Mouse (Mus musculus) lung, adult 18-20 months (tissue): ENCODE data around the gene Tcf12.

Experiments
- DNase-seq, 2 experiments: peaks; one replicate each; pipeline ENCODE4 v3.0.0; 2022; ENCODE audit warnings: mixed read lengths in 2 of 2

Tcf12 gene

DNA sequence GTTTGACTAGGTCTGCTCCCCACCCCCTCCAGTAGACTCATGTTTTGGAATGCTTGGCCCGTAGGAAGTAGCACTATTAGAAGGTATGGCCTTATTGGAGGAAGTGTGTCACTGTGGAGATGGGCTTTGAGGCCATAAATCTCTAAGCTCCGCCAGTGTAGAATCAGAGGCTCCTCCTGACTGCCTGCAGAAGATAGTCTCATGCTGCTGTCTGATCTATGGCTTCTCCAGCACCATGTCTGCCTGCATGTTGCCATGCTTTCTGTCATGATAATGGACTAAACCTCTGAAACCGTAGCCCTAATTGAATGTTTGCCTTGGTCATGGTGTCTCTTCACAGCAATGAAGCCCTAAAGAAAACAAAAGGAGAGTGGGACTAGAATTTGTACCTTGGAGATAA, 26.7 kb downstream of the Tcf12 start:
- no peak for DNase-seq

DNA sequence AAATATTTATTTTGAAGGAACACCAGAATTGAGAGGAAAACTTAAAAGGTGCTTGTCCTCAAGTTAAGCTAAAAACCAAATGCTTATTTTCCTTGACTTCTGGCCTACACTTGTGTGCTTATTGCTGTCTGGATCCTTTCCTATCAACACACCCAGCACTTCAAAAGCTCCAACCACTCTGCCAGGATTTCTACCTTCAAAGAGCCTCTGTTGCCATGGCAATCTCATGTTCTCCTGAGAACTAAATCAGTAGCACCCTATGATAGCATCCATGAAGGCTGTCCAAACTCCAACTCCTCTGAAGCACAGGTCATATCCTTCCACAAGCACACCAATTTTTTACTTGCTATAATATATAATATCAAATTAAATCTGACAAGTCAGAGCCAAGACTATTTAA, 27.5 kb downstream of the Tcf12 start:
- peak in 1 of 2 experiments; percentile 52 for DNase-seq

DNA sequence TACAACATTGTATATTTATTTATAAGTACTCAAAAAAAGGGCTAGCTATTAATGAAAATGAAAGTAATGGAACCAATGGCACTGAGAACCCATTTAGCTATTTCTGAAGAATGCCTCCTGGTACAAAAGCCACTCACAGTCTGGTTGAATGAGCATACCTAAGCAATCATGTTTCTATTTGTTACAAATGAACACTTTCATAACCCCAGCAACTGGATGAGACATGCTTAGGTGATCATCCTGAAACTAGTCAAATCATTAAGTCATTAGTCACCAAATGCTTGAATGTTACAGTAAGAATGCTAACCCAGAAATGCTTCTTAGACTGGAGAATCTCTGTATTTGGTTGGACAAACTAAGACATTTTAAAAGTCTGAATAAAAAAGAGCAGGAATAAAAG, 35.5 kb downstream of the Tcf12 start:
- DNase-seq, result no peak

DNA sequence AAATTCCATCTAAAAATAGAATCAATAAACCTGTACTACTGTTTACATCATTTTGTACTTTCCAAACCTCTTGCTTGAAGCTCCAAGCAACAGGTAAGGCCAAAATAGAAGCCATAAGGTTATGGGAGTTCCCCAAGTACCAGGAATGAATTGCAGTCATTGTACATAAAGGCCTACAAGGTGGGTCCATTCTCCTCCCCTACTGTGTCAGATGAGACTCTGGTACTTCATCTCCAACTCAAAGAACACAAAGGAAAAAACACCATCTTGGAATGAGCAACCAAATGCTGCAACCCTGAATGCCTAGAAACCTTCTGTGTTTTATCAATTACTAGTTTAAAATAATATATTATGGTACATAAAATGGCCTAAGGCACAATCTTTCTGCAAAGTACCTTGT, 45.5 kb downstream of the Tcf12 start:
- no peak for DNase-seq

DNA sequence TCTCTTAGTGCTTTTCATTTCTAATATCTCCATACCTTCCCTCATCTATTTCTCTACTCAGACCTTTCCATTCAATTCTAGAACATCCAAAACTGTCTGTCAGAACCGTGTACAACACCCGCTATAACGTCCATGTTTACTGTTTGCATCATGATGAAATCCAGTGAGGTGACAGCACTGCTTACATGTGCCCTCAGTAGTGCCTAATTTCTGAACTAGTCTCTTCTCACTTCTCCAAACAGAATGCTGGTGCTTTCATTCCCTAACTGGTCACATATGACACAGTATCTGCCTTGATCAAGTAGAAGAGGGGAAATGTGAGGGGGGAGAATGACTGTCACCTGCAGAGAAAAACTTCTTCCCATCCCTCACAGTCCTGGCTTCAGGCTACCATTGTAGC, 58.5 kb downstream of the Tcf12 start:
- DNase-seq, result no peak

DNA sequence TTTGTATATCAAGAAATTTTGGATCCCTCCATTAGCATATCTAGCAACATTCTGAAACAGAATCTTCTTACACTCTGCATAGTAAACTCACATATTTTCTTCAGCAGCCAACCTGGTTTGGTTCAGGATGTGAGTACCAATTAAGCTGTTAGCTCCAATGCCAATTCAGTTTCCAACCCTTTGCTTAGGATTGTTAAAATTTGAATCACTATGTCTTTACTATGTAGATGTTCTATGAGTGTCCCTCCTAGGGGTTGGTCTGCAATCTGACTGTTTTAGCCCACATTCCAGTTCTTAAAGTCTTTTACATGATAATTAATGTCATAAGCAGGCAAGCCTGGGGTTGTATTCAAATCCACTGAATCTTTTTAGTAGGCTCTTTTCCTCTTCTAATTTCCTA, 71.5 kb downstream of the Tcf12 start:
- no peak for DNase-seq

DNA sequence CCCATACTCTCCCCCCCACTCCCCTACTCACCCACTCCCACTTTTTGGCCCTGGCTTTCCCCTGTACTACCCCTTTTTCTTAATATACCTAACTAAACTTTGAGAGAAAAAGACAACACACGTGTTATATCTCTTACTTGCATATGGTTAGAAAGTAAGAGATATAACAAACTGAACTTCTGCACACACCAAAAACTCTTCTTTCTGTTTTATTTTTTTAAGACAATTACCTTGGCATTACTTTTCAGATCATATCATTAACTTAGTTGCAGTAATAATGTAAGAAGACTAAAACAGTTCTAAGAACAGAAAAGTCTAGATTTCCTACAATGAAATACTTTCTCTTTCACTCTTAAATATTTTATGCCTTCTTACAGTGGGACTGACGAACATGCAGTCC, 72.3 kb downstream of the Tcf12 start:
- DNase-seq, result no peak

DNA sequence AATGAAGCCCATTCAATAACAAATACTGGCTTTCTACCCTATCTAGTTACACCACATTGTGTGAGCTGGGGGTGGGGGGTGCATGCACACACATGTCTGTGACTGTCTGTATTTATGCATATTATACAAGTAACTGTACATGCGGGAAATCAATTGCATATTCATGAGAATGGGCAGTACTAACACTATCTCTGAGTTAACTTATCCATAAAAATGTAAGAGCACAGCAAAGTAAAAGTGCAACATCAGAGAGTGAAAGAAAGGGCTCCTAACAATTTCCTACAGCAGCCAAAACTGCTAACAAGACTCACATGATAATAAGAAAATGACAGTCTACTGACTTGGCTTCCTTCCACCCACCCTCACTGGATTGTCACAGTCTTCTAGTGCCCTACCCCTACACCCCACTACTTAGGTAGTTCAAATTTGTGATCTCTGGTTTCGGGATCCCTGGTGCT, 74.6 kb downstream of the Tcf12 start:
- no peak for DNase-seq

DNA sequence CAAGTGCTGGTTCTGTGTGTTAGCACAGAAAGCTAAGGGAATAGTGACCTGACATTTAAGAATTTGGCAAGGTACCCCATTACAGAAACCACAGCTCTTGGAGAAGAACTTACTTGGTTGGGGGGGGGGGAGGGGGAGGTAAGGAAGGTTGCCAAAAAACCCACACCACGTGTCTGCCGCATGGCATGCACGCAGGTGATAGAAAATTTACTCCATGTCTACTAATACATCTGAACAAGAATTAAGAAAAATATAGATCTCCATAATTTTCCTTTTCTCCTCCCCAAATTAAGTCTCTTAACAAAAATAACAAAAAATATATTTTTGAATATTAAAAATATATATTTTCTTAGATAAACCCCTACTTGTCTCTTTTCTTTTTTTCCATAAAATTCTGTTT, 75.4 kb downstream of the Tcf12 start:
- DNase-seq, result no peak

DNA sequence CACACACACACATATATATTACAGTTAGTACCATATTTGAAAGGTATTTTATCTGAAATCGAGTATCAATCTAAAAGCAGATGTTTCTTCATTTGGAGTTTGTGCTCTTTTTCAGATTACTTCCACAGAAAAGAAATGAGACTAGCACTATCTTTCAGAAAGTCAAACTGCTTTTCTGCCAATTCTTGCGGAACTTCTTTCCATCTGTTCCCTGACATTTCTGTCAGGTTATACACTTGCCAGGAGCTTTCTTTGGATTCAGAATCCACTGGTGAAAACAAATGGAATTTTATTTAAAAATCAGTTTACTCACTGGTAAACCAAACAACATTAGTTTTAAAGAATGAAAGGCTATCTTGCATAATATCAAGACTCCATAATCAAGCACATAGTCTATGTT, 78.4 kb downstream of the Tcf12 start:
- DNase-seq, result no peak

DNA sequence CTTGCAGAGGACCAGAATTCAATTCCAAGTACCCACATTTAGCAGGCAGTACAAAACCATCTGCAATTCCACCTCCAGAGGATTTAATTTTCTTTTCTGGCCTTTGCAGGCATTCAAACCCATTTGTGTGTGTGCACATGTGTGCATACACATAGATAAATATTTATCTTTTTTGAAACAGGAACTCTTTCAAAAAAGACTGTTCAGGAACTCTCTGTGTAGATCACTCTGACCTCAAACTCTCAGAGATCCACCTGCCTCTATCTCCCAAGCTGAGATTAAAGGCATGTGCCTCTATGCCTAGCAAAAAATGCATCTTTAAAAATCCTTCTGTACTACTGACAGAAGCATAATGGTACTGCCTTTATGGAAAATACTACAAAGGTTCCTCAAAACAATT, 81.4 kb downstream of the Tcf12 start:
- DNase-seq, result no peak

DNA sequence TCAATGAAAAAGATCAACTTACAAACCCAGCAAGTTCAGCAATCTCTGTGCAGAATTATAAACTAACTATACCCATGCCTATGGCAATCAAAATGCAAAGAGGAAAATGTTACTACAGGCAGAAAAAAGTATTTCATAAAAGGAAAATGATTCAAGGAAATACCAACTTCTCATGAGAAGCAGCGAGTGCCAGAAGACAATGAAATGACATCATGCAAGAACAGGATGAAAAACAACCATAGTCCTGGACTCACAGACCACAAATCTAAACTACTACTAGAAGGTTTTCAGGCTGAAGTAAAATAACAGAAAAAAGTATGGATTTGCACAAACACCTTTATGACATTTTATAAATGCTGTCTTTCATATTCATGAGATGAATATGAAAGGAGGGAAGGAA, 82.1 kb downstream of the Tcf12 start:
- DNase-seq, result no peak

DNA sequence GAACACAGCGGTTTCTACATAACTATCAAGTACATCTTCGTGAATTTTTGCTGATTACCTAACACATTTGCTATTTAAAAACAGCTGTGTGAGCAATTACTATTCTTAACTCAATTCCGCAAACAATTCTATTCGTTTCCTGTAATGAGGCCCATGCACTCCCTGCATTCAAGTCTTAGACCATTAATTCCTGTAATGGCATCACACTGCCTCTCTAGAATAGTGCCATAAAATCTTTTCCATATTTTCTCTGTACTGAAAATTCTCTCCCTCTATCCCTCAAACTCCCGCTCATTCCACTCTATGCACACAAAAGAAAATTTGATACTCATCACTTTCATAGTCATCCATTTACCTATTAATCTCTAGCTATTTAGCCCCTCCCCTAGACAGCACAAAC, 88.4 kb downstream of the Tcf12 start:
- DNase-seq, result no peak

DNA sequence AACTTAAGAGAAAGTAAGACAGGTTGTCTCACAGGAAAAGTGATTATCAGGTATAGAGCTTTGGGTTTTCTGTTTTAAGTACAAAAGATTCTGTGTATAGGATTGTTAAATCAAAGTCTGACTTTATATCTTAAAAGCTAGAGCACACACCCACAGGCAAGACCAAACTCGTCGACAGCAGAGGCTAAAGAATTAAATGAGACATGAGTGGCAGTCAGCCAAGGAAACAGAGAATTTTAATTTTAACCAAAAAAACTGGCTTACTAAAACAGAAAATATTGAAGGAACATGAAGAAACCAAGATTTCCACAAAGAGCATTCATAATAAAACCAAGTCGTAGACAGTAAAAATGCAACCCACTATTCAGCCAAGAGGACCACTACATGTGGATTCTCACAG, 90.2 kb downstream of the Tcf12 start:
- no peak for DNase-seq

DNA sequence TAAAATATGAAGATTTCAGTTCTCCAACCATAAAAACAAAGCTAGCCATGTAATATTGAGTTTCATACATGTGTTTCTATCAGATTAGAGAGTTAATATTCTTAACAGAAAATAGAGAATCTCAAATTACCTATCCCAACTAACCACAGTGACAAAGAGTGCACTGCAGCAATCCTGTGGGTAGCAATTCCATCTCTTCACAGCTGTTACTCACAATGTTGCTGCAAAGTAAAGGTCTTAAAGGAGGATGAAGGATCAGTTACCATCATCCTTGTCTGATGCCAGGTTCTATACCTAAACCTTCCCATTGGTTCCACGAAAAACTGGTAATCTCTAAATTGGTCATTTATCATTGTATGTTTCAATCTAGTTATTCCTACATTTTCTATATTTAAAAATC, 95.7 kb downstream of the Tcf12 start:
- no peak for DNase-seq

DNA sequence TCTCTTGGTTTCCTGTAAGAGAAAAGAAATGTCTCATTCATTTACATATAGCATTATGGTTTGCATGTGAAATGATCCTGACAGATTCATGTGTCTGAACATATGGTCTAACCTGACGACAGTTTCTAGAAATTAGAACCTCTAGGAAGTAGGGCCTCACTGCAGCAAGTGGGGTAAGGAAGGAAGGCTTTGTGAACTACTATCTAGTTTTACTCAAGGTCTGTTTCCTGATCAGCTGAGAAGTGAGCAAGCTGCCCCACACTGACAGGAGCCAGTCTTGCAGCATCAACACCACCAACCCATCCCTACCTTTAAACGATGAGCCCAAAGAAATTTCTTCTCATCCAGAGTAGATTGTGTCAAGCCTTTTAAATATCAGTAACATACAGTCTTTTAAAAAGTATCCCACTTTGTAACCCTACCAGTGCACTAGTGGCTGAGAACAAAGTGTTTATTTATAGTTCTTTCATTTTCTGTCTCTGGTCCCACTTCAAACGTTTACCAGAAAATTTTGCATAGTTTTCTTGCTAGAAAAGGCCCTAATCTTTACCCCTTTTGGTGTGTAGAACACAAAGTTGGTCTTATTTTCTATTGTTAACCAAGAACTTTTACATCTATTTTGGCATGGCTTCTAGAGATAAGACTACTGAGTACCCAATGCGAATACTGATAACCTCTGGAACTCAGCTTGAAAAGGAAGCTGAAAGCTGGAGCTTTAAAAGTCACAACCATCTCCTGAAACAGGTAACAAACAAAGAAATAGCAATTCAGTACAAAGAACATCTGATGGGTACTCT, 96.9 kb downstream of the Tcf12 start:
- no peak for DNase-seq

DNA sequence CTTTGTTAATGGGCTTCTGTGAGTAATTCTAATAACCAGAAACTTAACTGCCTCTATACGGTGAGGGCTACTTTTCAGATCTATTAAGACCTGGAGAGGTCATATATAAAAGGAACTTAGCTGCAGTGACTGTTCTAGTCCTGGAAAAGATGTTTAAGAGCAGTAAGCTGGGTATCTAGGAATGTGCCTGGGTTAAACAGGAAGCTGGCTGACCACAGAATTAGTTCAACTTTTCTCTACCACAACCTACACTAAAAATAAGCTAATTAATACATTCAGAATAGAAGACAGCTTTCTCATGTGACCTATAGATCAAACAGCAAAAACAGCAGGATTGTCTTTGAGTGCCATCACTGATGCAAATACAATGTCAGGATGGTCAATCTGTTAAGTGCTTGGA, 98.1 kb downstream of the Tcf12 start:
- DNase-seq, result no peak

DNA sequence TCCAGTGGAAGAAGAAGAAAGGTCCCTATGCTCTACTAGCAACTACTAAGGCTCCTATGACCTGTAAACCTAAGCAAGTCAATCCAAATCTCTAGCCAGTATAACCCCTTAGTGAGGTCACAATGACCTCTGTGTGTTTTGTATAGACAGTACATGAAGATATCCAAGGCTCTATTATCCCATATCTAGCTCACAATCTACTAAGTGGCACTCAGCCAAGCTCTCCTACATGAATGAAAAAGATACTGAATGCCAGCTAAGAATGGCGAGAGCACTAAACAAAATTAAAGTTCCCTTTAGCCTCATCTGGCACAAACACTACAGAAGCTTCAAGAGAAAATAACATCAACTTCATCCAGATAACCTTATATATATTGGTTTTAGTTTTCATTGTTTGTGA, 103.0 kb downstream of the Tcf12 start:
- DNase-seq, result no peak

DNA sequence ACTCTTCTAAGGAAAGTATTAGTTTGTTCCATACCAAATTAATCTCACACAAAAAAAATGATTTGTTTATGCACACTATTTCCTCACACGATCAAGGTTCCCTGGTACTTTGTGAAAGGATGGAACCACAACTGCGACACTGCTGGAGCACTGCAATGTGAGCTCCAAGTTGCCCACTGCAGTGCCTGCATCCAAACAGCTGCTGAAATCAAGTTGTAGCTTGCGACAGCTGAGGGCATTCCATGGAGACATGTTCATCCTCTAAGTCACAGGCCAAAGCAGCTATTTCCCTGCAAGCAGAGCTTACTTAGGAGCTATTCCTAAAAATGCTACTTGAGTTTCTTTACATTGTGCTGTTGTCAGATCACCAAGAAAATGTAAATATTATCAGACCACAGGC, 120.5 kb downstream of the Tcf12 start:
- no peak for DNase-seq

DNA sequence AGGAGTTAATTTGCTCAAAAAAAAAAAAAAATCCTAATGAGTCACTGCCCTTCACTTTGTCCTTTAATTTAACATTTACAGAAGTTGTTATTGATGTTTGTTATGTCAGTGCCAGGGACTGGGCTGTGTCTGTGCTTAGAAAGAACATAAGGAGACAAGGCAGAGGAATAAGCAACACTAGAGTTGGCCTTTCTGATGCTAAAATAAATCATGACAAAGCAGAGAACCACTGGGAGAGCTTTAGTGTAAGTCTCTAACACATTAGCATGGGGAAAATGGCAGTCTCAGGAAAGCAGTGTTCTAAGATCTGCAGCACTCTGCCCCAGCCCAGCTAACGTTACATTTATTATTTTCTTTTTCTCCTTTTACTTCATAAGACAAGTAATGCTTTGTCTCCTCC, 121.3 kb downstream of the Tcf12 start:
- no peak for DNase-seq

DNA sequence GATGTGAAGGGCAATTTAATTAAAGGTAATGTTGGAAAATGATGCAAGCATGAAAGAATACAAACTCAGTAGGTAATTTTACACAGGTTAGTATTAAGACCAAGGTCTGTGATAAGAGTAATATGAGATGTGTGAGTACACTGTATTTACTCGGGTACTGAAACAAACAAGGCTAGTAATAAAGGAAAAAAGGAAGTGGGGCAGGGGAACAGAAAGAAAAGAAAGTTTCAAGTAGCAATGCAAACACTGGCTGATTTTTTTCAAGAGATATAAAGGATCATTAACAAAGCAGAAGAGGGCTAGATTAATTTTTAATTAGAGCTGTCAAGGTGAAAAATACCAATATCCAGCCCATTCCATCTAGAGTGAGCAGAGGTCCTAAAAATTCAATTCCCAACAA, 122.0 kb downstream of the Tcf12 start:
- no peak for DNase-seq

DNA sequence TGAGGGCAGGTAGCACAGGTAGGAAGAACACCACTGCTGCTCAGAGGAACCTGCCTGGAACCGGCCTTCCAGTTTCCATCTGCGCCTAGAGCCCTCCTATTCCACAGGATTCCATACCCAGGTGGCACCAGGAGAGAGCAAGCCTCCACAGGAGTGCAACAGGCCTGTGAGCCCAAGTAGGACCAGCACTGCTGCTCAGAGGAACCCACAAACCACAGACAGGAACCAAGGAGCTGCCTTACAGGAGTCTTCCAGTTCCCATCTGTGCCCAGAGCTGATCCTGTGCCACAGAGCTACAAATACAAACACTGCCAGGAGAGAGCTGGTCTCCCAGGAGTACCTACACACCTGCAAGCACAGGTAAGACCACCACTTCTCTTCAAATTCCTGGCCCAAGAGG, 125.0 kb downstream of the Tcf12 start:
- no peak for DNase-seq

DNA sequence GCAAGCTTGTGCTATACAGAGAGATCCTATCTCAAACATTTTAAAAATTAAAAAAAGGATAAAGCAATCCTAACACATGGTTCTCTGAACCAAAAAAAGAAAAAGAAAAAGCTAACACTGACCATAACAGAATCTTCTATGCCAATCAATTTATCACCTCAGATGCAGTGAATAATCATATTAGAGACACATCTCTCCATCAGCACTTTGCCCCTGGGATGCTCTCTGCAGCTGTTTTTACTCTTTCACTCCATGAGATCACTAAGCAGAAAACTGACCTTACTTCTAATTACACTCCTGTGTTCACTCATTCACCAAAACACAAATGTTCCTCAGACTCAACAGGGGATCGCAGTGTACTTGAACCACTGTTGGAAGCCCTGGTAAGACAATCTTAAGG, 128.8 kb downstream of the Tcf12 start:
- no peak for DNase-seq

DNA sequence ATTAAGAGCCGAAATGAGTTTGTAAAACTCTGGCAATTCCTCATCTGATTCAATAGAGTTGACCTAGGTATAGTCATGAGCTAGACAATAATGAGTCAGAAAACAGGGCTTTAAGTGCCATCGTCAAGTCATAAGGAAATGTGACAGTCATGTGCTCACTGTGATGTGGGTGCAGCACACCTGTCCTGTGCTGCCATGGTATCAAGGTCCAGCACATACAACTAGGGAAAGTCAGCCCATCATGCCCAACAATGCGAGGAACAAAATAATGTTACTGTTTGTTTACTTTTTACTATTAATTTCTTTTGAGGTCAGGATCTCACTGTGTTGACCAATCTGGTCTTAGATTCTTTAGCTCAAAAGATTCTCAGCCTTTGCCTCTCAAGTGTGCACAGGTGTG, 130.6 kb downstream of the Tcf12 start:
- DNase-seq, result no peak

DNA sequence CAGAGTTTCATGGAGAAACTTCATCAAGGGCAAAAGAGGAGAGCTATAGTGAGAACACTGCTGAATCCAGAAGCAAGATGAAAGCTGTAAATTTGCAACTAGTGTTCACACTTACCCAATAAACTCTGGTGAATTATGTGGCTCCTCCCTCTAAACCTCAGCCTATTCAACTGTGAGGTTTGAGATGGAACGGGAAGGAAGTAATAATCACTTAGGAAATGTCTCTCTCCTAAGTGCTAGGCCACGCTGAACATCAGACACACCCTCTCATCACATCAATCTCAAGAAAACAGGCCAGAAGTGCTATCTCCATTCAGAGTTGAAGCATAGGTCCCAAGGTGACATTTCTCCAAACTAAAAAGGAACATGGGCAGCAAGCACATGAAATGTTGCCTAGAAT, 131.1 kb downstream of the Tcf12 start:
- no peak for DNase-seq
